ENCODE assay signal across 8 mouse cellular contexts in the genomic region with DNA sequence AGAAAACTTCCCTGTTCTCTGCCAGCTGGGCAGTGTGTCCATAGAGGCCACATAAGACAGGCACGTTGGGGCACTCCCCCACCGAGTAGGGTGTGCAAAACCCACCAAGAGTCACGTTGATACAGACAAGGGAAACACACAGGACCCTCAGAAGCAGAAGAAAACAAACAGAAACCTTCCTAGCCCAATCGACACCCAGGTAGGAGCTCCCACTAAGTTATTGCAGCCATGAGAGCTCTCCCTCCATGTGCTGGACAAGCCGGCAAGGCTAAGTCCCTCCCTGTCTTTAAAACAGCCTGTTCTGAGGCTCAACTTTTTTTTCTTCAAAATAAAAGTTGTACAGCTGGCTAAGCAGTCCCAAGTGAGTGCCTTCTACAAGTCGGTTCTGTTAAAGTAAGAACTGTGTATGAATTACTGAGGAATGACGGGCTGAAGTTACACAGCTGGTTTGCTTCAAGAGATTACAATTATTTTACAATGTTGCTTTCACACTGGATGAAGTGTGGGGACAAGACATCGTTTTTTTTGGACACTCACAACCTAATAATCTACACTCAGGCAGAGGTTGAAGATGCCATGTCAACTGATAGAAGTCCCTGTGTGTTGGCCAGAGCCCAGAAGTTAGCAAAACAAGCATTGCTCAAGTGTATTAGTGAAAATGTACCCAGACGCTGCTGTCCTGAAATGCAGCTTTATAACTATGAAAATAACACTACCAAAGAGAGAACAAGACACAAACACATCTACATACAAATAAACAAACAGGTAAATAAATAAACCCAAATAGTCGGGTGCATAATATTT.
DNase-seq lines count a peak whose midpoint lies in the region; ATAC-seq and TF ChIP-seq lines count a peak whose summit lies in the region.

No protein-coding gene starts in this region.

- WGBS in kidney, adult 2 months, result 21% methylated on average over 10 of the region's 10 CpGs
- 73% methylated on average over 10 of the region's 10 CpGs for WGBS in midbrain, embryonic 14.5 days
- 69% methylated on average over 10 of the region's 10 CpGs for WGBS in thymus, adult 2 months

- peak overlapping the region; percentile 9; the same call in 1 of the 2 replicates for H3K4me3 ChIP-seq in embryonic fibroblast, embryonic 13.5 days (ENCODE audit: insufficient read depth, low read length)
- peak overlapping the region; percentile 89 for H3K4me3 ChIP-seq in kidney, adult 2 months (ENCODE audit: insufficient read depth, low read depth, low read length)
- H3K4me3 ChIP-seq in midbrain, embryonic 14.5 days (replicated peaks; ENCODE audit: low read depth, low read length), result no peak overlapping the region
- no peak overlapping the region for H3K4me3 ChIP-seq in thymus, adult 2 months (ENCODE audit: control insufficient read depth, insufficient read depth, low read length)

- no peaks in the 10 kb centered on the region for H3K27me3 ChIP-seq in kidney, adult 2 months (replicated peaks; ENCODE audit: control insufficient read depth, insufficient read depth, low read length)
- no peaks in the 10 kb centered on the region for H3K27me3 ChIP-seq in midbrain, embryonic 14.5 days (ENCODE audit: control insufficient read depth, insufficient read depth, low read length)
- no peaks in the 10 kb centered on the region for H3K27me3 ChIP-seq in thymus, adult 2 months (ENCODE audit: control insufficient read depth, insufficient read depth, low read length)

- no peaks in the 10 kb centered on the region for H3K9me3 ChIP-seq in midbrain, embryonic 14.5 days (ENCODE audit: control insufficient read depth, low read length)

- DNase-seq in 3T3-L1 (ENCODE audit: low read depth, low spot score), result peak; percentile 79
- peak; percentile 68 for DNase-seq in kidney, adult 2 months
- peak; percentile 10 for DNase-seq in lung, postnatal 14 days
- no peak for DNase-seq in midbrain, embryonic 14.5 days
- no peak for DNase-seq in thymus, adult 2 months
- DNase-seq in thymus, postnatal 36 days, result no peak
- no peak for DNase-seq in c-Kit-positive CD71-positive TER-119-positive erythroid progenitor cells, embryonic 14.5 days (ENCODE audit: low spot score)

- no peak for ATAC-seq in midbrain, embryonic 14.5 days (ENCODE audit: low FRiP score, low TSS enrichment)

- no peaks in the 10 kb centered on the region for H3K4me1 ChIP-seq in embryonic fibroblast, embryonic 13.5 days (ENCODE audit: control insufficient read depth, insufficient read depth, low read length)
- peaks cover 2% of the 10 kb centered on the region; the same call in 1 of the 2 replicates for H3K4me1 ChIP-seq in kidney, adult 2 months (ENCODE audit: control insufficient read depth, insufficient read depth, low read length)
- H3K4me1 ChIP-seq in midbrain, embryonic 14.5 days (ENCODE audit: control insufficient read depth, insufficient read depth, low read length), result no peaks in the 10 kb centered on the region
- no peaks in the 10 kb centered on the region for H3K4me1 ChIP-seq in thymus, adult 2 months (replicated peaks; ENCODE audit: control insufficient read depth, insufficient read depth, low read length)

- peak overlapping the region; percentile 62 for H3K27ac ChIP-seq in embryonic fibroblast, embryonic 13.5 days (ENCODE audit: insufficient read depth, low read length)
- H3K27ac ChIP-seq in kidney, adult 2 months (ENCODE audit: insufficient read depth, low read depth, low read length), result peak overlapping the region; percentile 93
- H3K27ac ChIP-seq in midbrain, embryonic 14.5 days (replicated peaks; ENCODE audit: low read depth, low read length), result no peak overlapping the region
- H3K27ac ChIP-seq in thymus, adult 2 months (ENCODE audit: control insufficient read depth, insufficient read depth, low read length), result no peak overlapping the region

- H3K4me2 ChIP-seq in midbrain, embryonic 14.5 days (ENCODE audit: low read length), result no peak overlapping the region

- no peak for TF ChIP-seq CTCF in embryonic fibroblast, embryonic 13.5 days (IDR thresholded peaks at IDR 0.05; ENCODE audit: borderline replicate concordance, insufficient read depth, low read length)
- TF ChIP-seq CTCF in kidney, adult 2 months (conservative IDR thresholded peaks at IDR 0.05; ENCODE audit: insufficient read depth, insufficient read length, low read depth, low read length), result no peak
- TF ChIP-seq CTCF in thymus, adult 2 months (IDR thresholded peaks at IDR 0.05; ENCODE audit: borderline replicate concordance, control insufficient read depth, extremely low read depth, insufficient read depth, low read length, poor library complexity), result no peak

- H3K9ac ChIP-seq in midbrain, embryonic 14.5 days (replicated peaks; ENCODE audit: low read length), result no peak overlapping the region

- TF ChIP-seq POLR2A in embryonic fibroblast, embryonic 13.5 days (IDR thresholded peaks at IDR 0.05; ENCODE audit: low read depth, low read length), result peak; percentile 38; the same call in 1 of the 2 replicates
- no peak for TF ChIP-seq POLR2A in kidney, adult 2 months (IDR thresholded peaks at IDR 0.05; ENCODE audit: low read depth, low read length)
- no peak for TF ChIP-seq POLR2A in thymus, adult 2 months (IDR thresholded peaks at IDR 0.05; ENCODE audit: control insufficient read depth, extremely low read depth, insufficient read depth, low read length, poor library complexity)

- no peaks in the 10 kb centered on the region for H3K36me3 ChIP-seq in kidney, adult 2 months (ENCODE audit: control insufficient read depth, insufficient read depth, low read length)
- no peaks in the 10 kb centered on the region for H3K36me3 ChIP-seq in midbrain, embryonic 14.5 days (ENCODE audit: control insufficient read depth, insufficient read depth, low read length)
- H3K36me3 ChIP-seq in thymus, adult 2 months (ENCODE audit: control insufficient read depth, insufficient read depth, low read length), result no peaks in the 10 kb centered on the region

Comparison
In these comparisons a context has a peak if more than half of its experiments do, and no peak if none do; other contexts are left out.
1. DNase-seq: peak in 3T3-L1 (single experiment), kidney, adult 2 months (single experiment) and lung, postnatal 14 days (single experiment); none in midbrain, embryonic 14.5 days (single experiment), thymus, adult 2 months (single experiment), thymus, postnatal 36 days (0 of 2) and c-Kit-positive CD71-positive TER-119-positive erythroid progenitor cells, embryonic 14.5 days (single experiment).
2. H3K27ac ChIP-seq: peak in embryonic fibroblast, embryonic 13.5 days (single experiment) and kidney, adult 2 months (single experiment); none in midbrain, embryonic 14.5 days (single experiment) and thymus, adult 2 months (single experiment).
3. H3K4me3 ChIP-seq: peak in embryonic fibroblast, embryonic 13.5 days (single experiment) and kidney, adult 2 months (single experiment); none in midbrain, embryonic 14.5 days (single experiment) and thymus, adult 2 months (single experiment).